Mouse (Mus musculus) gastrocnemius, postnatal 36 days (tissue): ENCODE measurements around the gene Rcan2. TPM values are rescaled to one million over a fixed set of nuclear protein-coding genes. Genes with fewer than 3 reads are reported as not detected.
"Not testable (repeated sequence)": the region's sequence is repeated elsewhere in the genome, so short reads cannot be mapped to it uniquely, and the experiment has no call there.

Experiments
- DNase-seq, 2 experiments: peaks; one replicate each; pipeline ENCODE4 v3.0.0; 2022
- intact Hi-C: fragments of 180-260 bp; cut with DNase I; formaldehyde crosslinking; loops from one replicate; pipeline ENCODE4 v1.15.1; 2025
- total RNA-seq, 2 experiments: library from RNA; stranded (reverse); gene quantifications; 2 replicates each; pipeline ENCODE4 v1.2.3; 2021

The Rcan2 gene
- total RNA-seq, 2 experiments from 2014 or later: 45.3 to 46.6 TPM

GRCm38 (mm10) chr17:43822630-43823029 lies 21.5 kb downstream of the Rcan2 start:
- DNase-seq: no peak
- intact Hi-C loops: no loop called here

- intact Hi-C loops: no loop called here
- no peak for DNase-seq
Measured at GRCm38 (mm10) chr17:43824781-43825410, 23.7 kb downstream of the Rcan2 start.

DNA sequence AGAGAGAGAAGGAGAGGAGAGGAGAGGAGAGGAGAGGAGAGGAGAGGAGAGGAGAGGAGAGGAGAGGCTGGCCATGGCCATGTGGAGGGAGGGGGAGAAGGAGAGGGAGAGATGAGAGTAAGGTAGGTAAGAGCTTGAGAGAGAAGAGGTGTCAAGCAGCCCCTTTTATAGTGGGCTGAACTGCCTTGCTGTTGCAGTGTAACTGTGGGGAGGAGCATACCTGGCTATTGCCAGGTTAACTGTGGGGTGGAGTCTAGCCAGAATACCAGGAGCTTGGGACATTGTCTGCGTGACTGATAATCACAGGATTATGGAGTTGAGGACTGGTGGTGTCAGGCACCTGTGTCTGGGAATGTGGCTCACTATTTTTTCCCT lies 24.2 kb downstream of the Rcan2 start:
- DNase-seq, intact Hi-C loops: not testable (repeated sequence)

GRCm38 (mm10) chr17:43827261-43827660 lies 26.1 kb downstream of the Rcan2 start:
- DNase-seq: no peak
- intact Hi-C loops: no loop called here

DNA sequence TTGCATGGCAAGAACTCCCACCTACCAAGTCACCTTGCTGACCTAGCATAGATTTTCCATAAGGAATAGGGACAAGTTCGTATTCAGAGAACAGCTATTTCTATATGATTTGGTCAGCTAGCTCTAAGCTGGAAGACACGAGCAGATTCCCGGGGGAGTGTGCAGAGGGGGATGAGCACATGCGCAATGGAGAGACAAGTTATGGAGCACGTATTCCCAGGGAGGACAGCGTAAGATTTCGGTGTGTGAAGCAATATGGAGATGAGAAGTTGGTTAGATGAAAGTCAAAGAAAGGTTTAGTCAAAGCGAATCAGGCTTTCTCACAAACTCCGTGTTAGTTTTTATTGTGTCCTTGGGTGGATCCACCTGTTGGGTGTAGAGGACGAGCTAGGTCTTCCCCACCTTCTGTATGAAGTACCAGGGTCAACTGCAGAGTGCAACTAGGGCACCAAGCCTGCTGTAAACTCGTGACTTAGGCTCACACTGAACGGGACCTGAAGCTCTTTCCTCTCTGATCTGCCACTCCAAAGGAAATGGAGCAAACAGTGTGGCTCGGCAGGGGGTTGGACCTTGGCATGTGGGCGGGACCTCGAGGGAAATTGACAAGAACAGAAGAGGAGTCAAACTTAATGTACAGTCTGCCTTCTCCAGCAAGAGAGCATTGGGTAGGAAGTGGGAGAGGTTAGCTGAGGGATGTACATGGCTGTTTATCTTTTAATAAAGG lies 31.4 kb downstream of the Rcan2 start:
- intact Hi-C loops: no loop called here
- DNase-seq: no peak

DNA sequence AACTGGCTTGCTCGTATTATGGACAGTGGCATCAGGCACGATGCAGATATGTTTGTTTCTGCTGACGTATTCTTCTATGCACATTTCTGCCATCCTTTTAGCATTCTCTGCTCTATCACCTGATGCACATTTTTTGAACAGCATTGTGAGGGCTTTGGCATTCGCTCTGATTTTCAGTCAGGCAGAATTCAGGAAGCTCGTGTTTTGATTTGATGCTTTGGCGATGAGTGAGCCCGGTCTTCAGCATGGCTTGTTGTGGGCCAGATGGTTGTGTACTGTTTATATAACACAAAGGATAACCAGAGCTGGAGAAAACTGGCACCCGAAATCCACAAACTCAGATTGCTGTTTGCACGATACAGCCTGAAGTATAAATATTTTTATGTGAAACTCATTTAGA lies 39.1 kb downstream of the Rcan2 start:
- intact Hi-C loops: no loop called here
- no peak for DNase-seq

- intact Hi-C loops: no loop called here
- no peak for DNase-seq
Measured at GRCm38 (mm10) chr17:43846714-43847113, 45.6 kb downstream of the Rcan2 start.

- DNase-seq: no peak
- intact Hi-C loops: no loop called here
Measured at GRCm38 (mm10) chr17:43848903-43849302, 47.8 kb downstream of the Rcan2 start.

DNA sequence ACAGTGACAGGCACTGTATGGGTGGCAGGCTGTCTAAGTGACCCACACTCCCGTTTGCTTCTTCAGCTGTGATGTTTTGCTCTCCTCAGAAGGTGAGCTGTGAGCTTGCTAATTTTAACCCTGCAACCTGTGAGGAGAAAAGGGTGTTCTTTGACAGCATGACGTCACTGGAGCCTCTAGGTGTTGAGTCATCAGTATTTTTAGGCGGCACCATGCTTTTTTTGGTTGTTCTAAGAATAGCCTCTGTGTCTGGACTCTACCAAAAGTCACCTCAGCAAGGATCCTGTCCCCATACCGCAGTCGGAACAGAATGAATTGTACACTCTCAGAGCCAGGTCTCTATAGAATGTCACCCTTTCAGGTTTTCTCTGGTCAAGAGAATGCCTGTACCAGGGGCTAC lies 54.0 kb downstream of the Rcan2 start:
- DNase-seq: no peak
- intact Hi-C loops: no loop called here

DNA sequence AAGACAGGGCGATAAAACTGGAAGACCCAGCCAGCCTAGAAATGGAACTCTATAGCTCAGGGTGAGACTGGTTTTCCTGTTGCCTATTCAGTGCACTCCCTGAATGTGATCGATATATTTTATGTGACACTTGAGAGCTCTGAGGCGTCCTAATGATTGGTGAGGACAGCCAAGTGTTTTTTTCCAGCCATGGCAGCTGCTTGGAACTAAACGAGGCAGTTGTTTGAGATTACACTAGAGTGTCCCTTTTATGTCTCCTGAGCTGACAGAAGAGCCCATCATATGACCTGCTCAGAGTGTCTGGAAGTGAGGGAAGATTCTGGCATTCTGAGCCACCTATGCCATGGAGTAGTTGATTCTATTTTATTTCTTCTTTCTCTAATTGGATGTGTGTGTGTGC lies 54.9 kb downstream of the Rcan2 start:
- intact Hi-C loops: no loop called here

DNA sequence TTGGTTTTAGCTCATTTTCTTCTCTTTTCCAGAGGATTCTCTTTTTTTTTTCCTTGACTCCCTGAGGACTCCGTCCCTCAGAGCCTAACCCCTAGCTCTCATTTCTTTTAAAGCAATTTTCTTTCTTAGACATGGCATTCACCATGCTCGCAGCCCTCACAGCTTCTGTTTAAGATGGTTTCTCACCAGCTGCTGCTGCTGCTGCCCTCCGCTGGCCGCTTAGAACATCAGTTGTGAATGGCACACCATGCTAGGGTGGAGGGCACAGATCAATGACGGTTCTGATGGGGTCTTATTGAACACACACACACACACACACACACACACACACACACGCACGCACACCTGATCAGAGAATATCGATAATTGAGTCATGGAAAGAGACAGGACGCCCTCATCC lies 67.7 kb downstream of the Rcan2 start:
- intact Hi-C loops: loop anchor here (1.0 to 2.0 kb wide), 2 partner anchors 67 to 168 kb away; no protein-coding TSS in a partner anchor
- DNase-seq: no peak

More for the DNA sequence above, 54.9 kb downstream of the Rcan2 start:
- no peak for DNase-seq

DNA sequence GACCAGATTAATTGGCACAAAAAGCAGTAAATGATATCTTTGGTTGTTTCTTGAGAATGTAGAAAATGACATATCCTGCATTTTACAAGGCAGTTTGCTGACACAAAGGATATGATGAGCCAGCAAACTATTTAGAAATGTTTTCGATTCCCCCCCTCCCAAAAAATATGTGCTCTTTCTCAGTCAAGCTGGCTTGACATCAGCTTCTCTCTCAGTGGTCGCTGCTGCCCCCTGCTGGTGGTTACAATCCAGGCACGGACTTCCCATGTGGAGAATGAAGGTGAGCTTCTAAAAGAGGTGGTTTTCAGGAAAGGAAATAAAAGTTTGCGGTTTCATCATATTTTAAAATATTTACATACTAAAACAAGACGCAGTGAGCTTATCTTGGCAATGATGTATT lies 68.5 kb downstream of the Rcan2 start:
- DNase-seq: peak; percentile 63 to 78
- intact Hi-C loops: loop anchor here (1.0 to 2.0 kb wide), 2 partner anchors 67 to 169 kb away; no protein-coding TSS in a partner anchor

DNA sequence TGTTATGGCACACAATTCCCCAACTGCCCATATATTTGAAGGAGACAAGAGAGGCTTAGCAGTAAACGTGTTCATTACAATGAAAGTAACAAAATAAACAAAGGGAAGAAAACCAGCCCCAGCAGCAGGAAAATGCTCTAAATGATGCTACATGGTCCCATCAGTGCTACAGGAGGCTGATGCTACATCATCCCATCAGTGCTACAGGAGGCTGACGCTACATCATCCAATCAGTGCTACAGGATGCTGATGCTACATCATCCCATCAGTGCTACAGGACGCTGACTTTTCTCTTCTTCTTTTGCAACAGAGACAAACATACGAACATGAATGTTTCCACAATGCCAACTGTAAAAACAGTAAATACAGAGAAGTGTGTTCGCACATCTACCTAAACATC lies 73.3 kb downstream of the Rcan2 start:
- DNase-seq: no peak
- intact Hi-C loops: no loop called here

- no peak for DNase-seq
- intact Hi-C loops: no loop called here
Measured at GRCm38 (mm10) chr17:43877425-43877824, 76.3 kb downstream of the Rcan2 start.

GRCm38 (mm10) chr17:43883016-43883415 lies 81.9 kb downstream of the Rcan2 start:
- no peak for DNase-seq
- intact Hi-C loops: no loop called here

GRCm38 (mm10) chr17:43886262-43886661 lies 85.1 kb downstream of the Rcan2 start:
- intact Hi-C loops: loop anchor here (5.0 kb wide), 1 partner anchor 241 kb away; no protein-coding TSS in a partner anchor
- no peak for DNase-seq

DNA sequence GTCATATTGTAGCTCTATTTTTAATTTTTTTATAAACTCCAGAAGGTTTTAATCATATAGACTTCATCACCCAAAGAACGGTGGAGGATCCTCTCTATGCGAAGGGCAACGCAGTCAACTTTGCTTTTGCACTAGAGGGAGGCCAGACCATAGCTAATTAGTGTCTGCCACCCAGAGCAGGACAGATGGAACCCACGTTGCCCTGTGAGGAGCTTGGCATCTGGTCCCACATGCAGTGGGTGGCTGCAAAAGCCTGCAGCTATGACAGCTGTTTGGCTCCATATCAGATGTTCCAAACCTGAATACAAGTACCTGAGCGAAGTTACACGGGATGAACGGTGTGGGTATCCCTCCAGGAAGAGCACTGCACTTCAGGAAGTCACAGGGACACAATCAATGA lies 86.8 kb downstream of the Rcan2 start:
- no peak for DNase-seq
- intact Hi-C loops: loop anchor here (5.0 kb wide), 1 partner anchor 239 kb away; no protein-coding TSS in a partner anchor

DNA sequence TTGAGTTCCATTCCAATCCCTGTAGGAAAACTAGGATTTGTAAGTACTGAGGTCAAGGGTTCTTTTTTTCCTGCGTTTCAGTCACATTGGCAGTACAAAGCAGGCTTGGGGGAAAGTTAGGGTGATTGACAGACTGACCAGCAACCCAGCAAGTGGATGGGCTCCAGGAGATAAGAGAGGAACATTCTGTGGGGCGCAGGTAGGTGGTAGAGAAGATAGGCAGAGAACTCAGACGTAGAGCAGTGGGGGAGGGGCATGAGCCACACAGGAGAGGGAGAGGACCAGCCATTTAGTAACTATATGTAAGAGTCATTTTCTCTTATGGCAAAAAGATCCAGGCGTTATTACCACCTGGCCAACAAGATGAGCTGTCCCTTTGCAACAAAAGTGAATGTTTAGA lies 96.2 kb downstream of the Rcan2 start:
- no peak for DNase-seq
- intact Hi-C loops: no loop called here

DNA sequence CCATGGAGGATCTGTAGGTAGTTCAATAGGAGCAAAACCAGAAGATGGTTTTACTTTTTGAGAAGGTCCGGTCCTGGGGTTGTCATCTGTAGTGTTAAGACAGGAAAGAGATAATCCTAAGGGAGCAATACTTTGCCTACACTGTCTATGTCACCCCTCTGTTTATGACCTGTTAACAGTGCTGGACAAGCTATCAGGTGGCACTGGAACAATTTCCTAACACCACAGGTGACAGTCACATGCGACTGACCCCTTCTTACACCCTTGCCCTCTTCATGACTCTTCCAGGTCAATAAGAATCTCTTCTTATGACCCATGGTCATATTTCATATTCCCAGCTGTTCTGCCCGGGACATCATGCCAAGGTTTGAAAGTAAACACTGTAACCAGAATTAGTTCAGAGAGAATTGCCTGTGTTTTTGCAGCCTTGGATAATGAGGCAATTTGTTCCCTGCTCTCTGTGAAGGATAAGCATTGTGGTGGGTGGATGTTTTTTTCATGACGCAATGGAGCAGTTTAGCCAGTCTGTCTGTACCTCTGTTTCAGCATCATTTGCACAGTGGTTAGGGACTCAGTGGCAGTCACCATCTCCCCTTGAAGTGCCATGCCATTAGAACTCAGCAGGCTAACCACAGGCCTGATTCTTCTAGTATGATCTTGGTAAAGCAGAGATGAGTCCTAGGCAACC lies 98.4 kb downstream of the Rcan2 start:
- intact Hi-C loops: no loop called here
- DNase-seq: peak in 1 of 2 experiments; percentile 7

DNA sequence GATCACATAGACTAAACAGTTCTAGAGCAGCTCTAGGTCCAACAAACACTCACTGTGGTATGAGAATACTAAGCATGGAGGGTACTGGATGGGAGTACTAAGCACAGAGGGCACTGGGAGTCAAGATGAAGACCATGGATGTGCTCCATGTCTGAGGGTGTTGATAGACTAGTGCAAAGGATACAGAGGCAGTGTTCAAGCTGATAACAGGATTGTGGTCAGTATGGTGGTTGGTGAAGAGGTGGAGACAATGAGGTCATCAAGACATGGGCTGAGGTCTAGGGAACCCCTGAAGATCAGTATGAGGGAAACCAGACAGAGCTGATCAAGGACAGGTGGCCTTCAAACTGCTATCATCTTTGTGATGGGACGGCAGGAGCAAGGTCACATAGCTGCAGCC lies 99.0 kb downstream of the Rcan2 start:
- no peak for DNase-seq
- intact Hi-C loops: no loop called here

DNA sequence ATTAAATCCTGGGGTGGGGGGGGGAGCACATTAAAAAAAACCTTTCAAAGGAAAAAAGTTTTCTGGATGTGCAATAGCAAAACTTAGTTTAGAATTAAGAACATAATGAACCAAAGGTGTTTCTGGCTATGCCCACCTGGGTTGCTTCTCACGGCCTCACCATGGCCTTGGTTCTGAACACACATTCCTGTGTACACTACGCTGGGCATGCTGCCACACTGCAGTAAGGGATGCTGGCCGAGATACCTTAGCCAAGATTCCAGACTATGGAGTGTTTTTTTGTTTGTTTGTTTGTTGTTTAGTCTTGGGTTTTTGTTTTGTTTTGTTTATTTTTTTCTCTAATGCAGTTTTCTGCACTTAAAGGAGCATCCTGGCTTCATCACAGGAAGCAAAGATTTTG lies 100.3 kb downstream of the Rcan2 start:
- intact Hi-C loops: no loop called here
- DNase-seq: no peak
